10 mouse cellular contexts compared by ENCODE assay signal in genomic region chr11:50275568-50276151, GRCm38 (mm10). TPM values are rescaled to one million over a fixed set of nuclear protein-coding genes. Genes with fewer than 3 reads are reported as not detected.
DNase-seq lines count a peak whose midpoint lies in the region; ATAC-seq and TF ChIP-seq lines count a peak whose summit lies in the region.
"Had no signal": no experiment of that assay in that cellular context is flagged by ENCODE, and none has a peak within 500 bp of the region (broad histone marks: within the 10 kb centered on the region; RNA-seq: fewer than 3 reads in every experiment).

No protein-coding gene starts in this region.

- H3K36me3 ChIP-seq in embryonic facial prominence, embryonic 14.5 days (ENCODE audit: control insufficient read depth, insufficient read depth, low read length): peaks cover 12% of the 10 kb centered on the region
- peaks cover 64% of the 10 kb centered on the region for H3K36me3 ChIP-seq in embryonic facial prominence, embryonic 10.5 days (replicated peaks)
- peaks cover 2% of the 10 kb centered on the region; the same call in 1 of the 2 replicates for H3K36me3 ChIP-seq in heart, postnatal 0 days (replicated peaks; ENCODE audit: control insufficient read depth, insufficient read depth, low read length)
- H3K36me3 ChIP-seq in stomach, embryonic 14.5 days (ENCODE audit: control insufficient read depth, insufficient read depth, low read length): peaks cover 1% of the 10 kb centered on the region
- H3K36me3 ChIP-seq in forebrain, embryonic 14.5 days (ENCODE audit: control insufficient read depth, insufficient read depth, low read length): peaks cover 4% of the 10 kb centered on the region; the same call in 1 of the 2 replicates

- TF ChIP-seq CTCF in heart, postnatal 0 days (IDR thresholded peaks at IDR 0.05; ENCODE audit: low read depth): no peak

- WGBS in embryonic facial prominence, embryonic 14.5 days: 79% methylated on average over 5 of the region's 5 CpGs
- 89% methylated on average over 5 of the region's 5 CpGs for WGBS in embryonic facial prominence, embryonic 10.5 days
- WGBS in heart, postnatal 0 days: 16% methylated on average over 5 of the region's 5 CpGs
- 59% methylated on average over 5 of the region's 5 CpGs for WGBS in stomach, embryonic 14.5 days
- WGBS in forebrain, embryonic 14.5 days: 89% methylated on average over 5 of the region's 5 CpGs

- no peak overlapping the region for H3K27ac ChIP-seq in embryonic facial prominence, embryonic 14.5 days (replicated peaks; ENCODE audit: low read depth, low read length)
- no peak overlapping the region for H3K27ac ChIP-seq in embryonic facial prominence, embryonic 10.5 days (replicated peaks)
- H3K27ac ChIP-seq in heart, postnatal 0 days (ENCODE audit: low read depth): peak overlapping the region; percentile 88
- H3K27ac ChIP-seq in stomach, embryonic 14.5 days (ENCODE audit: low read length): peak overlapping the region; percentile 58; the same call in 1 of the 2 replicates
- no peak overlapping the region for H3K27ac ChIP-seq in forebrain, embryonic 14.5 days (ENCODE audit: low read depth, low read length)
- H3K27ac ChIP-seq: midbrain, embryonic 12.5 days had no signal

- peak; percentile 66 for TF ChIP-seq EP300 in heart, postnatal 0 days (IDR thresholded peaks at IDR 0.05; ENCODE audit: low read depth)

- H3K4me3 ChIP-seq in embryonic facial prominence, embryonic 14.5 days (ENCODE audit: low read depth, low read length): no peak overlapping the region
- H3K4me3 ChIP-seq in embryonic facial prominence, embryonic 10.5 days: no peak overlapping the region
- no peak overlapping the region for H3K4me3 ChIP-seq in heart, postnatal 0 days (ENCODE audit: low read depth, low read length)
- no peak overlapping the region for H3K4me3 ChIP-seq in stomach, embryonic 14.5 days (ENCODE audit: low read depth, low read length)
- H3K4me3 ChIP-seq in forebrain, embryonic 14.5 days (ENCODE audit: low read depth, low read length): no peak overlapping the region
- H3K4me3 ChIP-seq: midbrain, embryonic 12.5 days had no signal

- no peak for DNase-seq in embryonic facial prominence, embryonic 14.5 days (ENCODE audit: low spot score)
- DNase-seq in embryonic facial prominence, embryonic 10.5 days (ENCODE audit: low spot score): no peak
- peak; percentile 49 for DNase-seq in lung, postnatal 36 days
- DNase-seq in lung, postnatal 4 days: no peak
- peak; percentile 92 for DNase-seq in heart, postnatal 0 days (ENCODE audit: low spot score)
- DNase-seq in forebrain, embryonic 14.5 days (ENCODE audit: low spot score): no peak
- no peak for DNase-seq in gastrocnemius, adult 18-20 months (ENCODE audit: low spot score)
- DNase-seq: retina, postnatal 1 day had no signal

- no peaks in the 10 kb centered on the region for H3K9me3 ChIP-seq in embryonic facial prominence, embryonic 14.5 days (ENCODE audit: control insufficient read depth, low read length)
- no peaks in the 10 kb centered on the region for H3K9me3 ChIP-seq in embryonic facial prominence, embryonic 10.5 days
- no peaks in the 10 kb centered on the region for H3K9me3 ChIP-seq in heart, postnatal 0 days (replicated peaks; ENCODE audit: control insufficient read depth, low read length)
- no peaks in the 10 kb centered on the region for H3K9me3 ChIP-seq in stomach, embryonic 14.5 days (ENCODE audit: control insufficient read depth, low read depth, low read length)
- H3K9me3 ChIP-seq in forebrain, embryonic 14.5 days (replicated peaks; ENCODE audit: control insufficient read depth, low read length): no peaks in the 10 kb centered on the region
- H3K9me3 ChIP-seq: midbrain, embryonic 12.5 days had no signal

- H3K4me2 ChIP-seq in embryonic facial prominence, embryonic 14.5 days (ENCODE audit: low read depth, low read length): no peak overlapping the region
- peak overlapping the region; percentile 34 for H3K4me2 ChIP-seq in heart, postnatal 0 days (ENCODE audit: low read depth, low read length)
- no peak overlapping the region for H3K4me2 ChIP-seq in stomach, embryonic 14.5 days (replicated peaks; ENCODE audit: low read depth, low read length)
- H3K4me2 ChIP-seq in forebrain, embryonic 14.5 days (ENCODE audit: low read length): no peak overlapping the region
- H3K4me2 ChIP-seq: midbrain, embryonic 12.5 days had no signal

- peak; percentile 20; the same call in 1 of the 2 replicates for ATAC-seq in embryonic facial prominence, embryonic 14.5 days (ENCODE audit: low read depth)
- ATAC-seq in heart, postnatal 0 days (ENCODE audit: insufficient read depth, low read depth): peak; percentile 87
- ATAC-seq in stomach, embryonic 14.5 days (ENCODE audit: insufficient number of reproducible peaks, insufficient read depth, low FRiP score, low read depth): peak; percentile 74
- ATAC-seq in forebrain, embryonic 14.5 days: no peak

- H3K27me3 ChIP-seq in embryonic facial prominence, embryonic 14.5 days (replicated peaks; ENCODE audit: control insufficient read depth, insufficient read depth, low read length): no peaks in the 10 kb centered on the region
- no peaks in the 10 kb centered on the region for H3K27me3 ChIP-seq in embryonic facial prominence, embryonic 10.5 days (replicated peaks; ENCODE audit: low read depth, poor library complexity, severe bottlenecking)
- H3K27me3 ChIP-seq in heart, postnatal 0 days (ENCODE audit: control insufficient read depth, insufficient read depth, low read length): no peaks in the 10 kb centered on the region
- H3K27me3 ChIP-seq in stomach, embryonic 14.5 days (ENCODE audit: control insufficient read depth, insufficient read depth, low read length): no peaks in the 10 kb centered on the region
- H3K27me3 ChIP-seq in forebrain, embryonic 14.5 days (replicated peaks; ENCODE audit: control insufficient read depth, insufficient read depth, low read length): no peaks in the 10 kb centered on the region
- H3K27me3 ChIP-seq: midbrain, embryonic 12.5 days had no signal

- H3K9ac ChIP-seq in embryonic facial prominence, embryonic 14.5 days (ENCODE audit: low read depth, low read length): no peak overlapping the region
- H3K9ac ChIP-seq in heart, postnatal 0 days (replicated peaks; ENCODE audit: low read depth, low read length): no peak overlapping the region
- no peak overlapping the region for H3K9ac ChIP-seq in stomach, embryonic 14.5 days (replicated peaks; ENCODE audit: low read depth, low read length)
- H3K9ac ChIP-seq in forebrain, embryonic 14.5 days (ENCODE audit: low read length): no peak overlapping the region
- H3K9ac ChIP-seq: midbrain, embryonic 12.5 days had no signal

- 0 out of 2 replicates have a peak, but pooled peaks cover 4% of the 10 kb centered on the region for H3K4me1 ChIP-seq in embryonic facial prominence, embryonic 14.5 days (ENCODE audit: control insufficient read depth, insufficient read depth, low read length)
- peaks cover 5% of the 10 kb centered on the region; the same call in 1 of the 2 replicates for H3K4me1 ChIP-seq in embryonic facial prominence, embryonic 10.5 days
- peaks cover 35% of the 10 kb centered on the region for H3K4me1 ChIP-seq in heart, postnatal 0 days (ENCODE audit: control insufficient read depth, insufficient read depth)
- H3K4me1 ChIP-seq in stomach, embryonic 14.5 days (ENCODE audit: control insufficient read depth, insufficient read depth, low read length): peaks cover 9% of the 10 kb centered on the region; the same call in 1 of the 2 replicates
- no peaks in the 10 kb centered on the region for H3K4me1 ChIP-seq in forebrain, embryonic 14.5 days (ENCODE audit: control insufficient read depth, insufficient read depth, low read length)
- H3K4me1 ChIP-seq: midbrain, embryonic 12.5 days had no signal

RNA-seq across cellular contexts. Expression of gene Maml1, which starts 16.5 kb away (rescaled TPM):
- polyA plus RNA-seq in embryonic facial prominence, embryonic 14.5 days (2014; fragmentation: Nextera tagmentation; extraction: Ambion mirVana): 10.0 and 10.7 TPM in 2 replicates
- polyA plus RNA-seq in embryonic facial prominence, embryonic 10.5 days (2016; fragmentation: Nextera tagmentation; extraction: Ambion mirVana): 6.7 and 7.2 TPM in 2 replicates
- total RNA-seq in heart, postnatal 0 days (2014; rRNA removed; ENCODE audit: low replicate concordance): 10.4 and 18.2 TPM in 2 replicates
- 1.9 and 2.2 TPM in 2 replicates for polyA plus RNA-seq in heart, postnatal 0 days (2015; fragmentation: Nextera tagmentation; extraction: Ambion mirVana)
- 9.9 and 10.0 TPM in 2 replicates for polyA plus RNA-seq in stomach, embryonic 14.5 days (2014; fragmentation: Nextera tagmentation; extraction: Ambion mirVana)
- polyA plus RNA-seq in forebrain, embryonic 14.5 days (2014; fragmentation: Nextera tagmentation; extraction: Ambion mirVana): 5.4 and 5.8 TPM in 2 replicates
- total RNA-seq in gastrocnemius, adult 18-20 months (2021): 1 to 10 TPM; 4.9 to 7.4 TPM

RNA-seq across cellular contexts. Expression of gene Ltc4s, which starts 37.2 kb away (rescaled TPM):
- 3.7 and 5.2 TPM in 2 replicates for polyA plus RNA-seq in embryonic facial prominence, embryonic 14.5 days (2014; fragmentation: Nextera tagmentation; extraction: Ambion mirVana)
- polyA plus RNA-seq in embryonic facial prominence, embryonic 10.5 days (2016; fragmentation: Nextera tagmentation; extraction: Ambion mirVana): 0.75 and 1.4 TPM in 2 replicates
- total RNA-seq in heart, postnatal 0 days (2014; rRNA removed; ENCODE audit: low replicate concordance): 5.1 TPM in 1 of 2 replicates, not detected in the other
- 2.2 TPM in 2 replicates for polyA plus RNA-seq in heart, postnatal 0 days (2015; fragmentation: Nextera tagmentation; extraction: Ambion mirVana)
- polyA plus RNA-seq in stomach, embryonic 14.5 days (2014; fragmentation: Nextera tagmentation; extraction: Ambion mirVana): 3.9 and 4.6 TPM in 2 replicates
- 3.4 and 4.1 TPM in 2 replicates for polyA plus RNA-seq in forebrain, embryonic 14.5 days (2014; fragmentation: Nextera tagmentation; extraction: Ambion mirVana)
- total RNA-seq in gastrocnemius, adult 18-20 months (2021): 1 to 10 TPM in 1 of 2 experiments, under 1 TPM in 1; 0.89 to 2.7 TPM

RNA-seq across cellular contexts. Expression of gene Canx, which starts 49.8 kb away (rescaled TPM):
- 258 and 271 TPM in 2 replicates for polyA plus RNA-seq in embryonic facial prominence, embryonic 14.5 days (2014; fragmentation: Nextera tagmentation; extraction: Ambion mirVana)
- 318 and 328 TPM in 2 replicates for polyA plus RNA-seq in embryonic facial prominence, embryonic 10.5 days (2016; fragmentation: Nextera tagmentation; extraction: Ambion mirVana)
- 120 and 167 TPM in 2 replicates for total RNA-seq in heart, postnatal 0 days (2014; rRNA removed; ENCODE audit: low replicate concordance)
- polyA plus RNA-seq in heart, postnatal 0 days (2015; fragmentation: Nextera tagmentation; extraction: Ambion mirVana): 159 and 168 TPM in 2 replicates
- polyA plus RNA-seq in stomach, embryonic 14.5 days (2014; fragmentation: Nextera tagmentation; extraction: Ambion mirVana): 221 and 248 TPM in 2 replicates
- 190 and 210 TPM in 2 replicates for polyA plus RNA-seq in forebrain, embryonic 14.5 days (2014; fragmentation: Nextera tagmentation; extraction: Ambion mirVana)
- 100 to 1,000 TPM in 1 of 2 experiments, 10 to 100 TPM in 1; 92.2 to 110 TPM for total RNA-seq in gastrocnemius, adult 18-20 months (2021)

Comparison
In these comparisons a context has a peak if more than half of its experiments do, and no peak if none do; other contexts are left out.
1. DNase-seq: peak in lung, postnatal 36 days (single experiment) and heart, postnatal 0 days (single experiment); none in embryonic facial prominence, embryonic 14.5 days (single experiment), embryonic facial prominence, embryonic 10.5 days (single experiment), lung, postnatal 4 days (0 of 2), forebrain, embryonic 14.5 days (single experiment) and gastrocnemius, adult 18-20 months (single experiment).
2. H3K27ac ChIP-seq: peak in heart, postnatal 0 days (single experiment) and stomach, embryonic 14.5 days (single experiment); none in embryonic facial prominence, embryonic 14.5 days (single experiment), embryonic facial prominence, embryonic 10.5 days (single experiment) and forebrain, embryonic 14.5 days (single experiment).